Mouse (Mus musculus): ENCODE data around the gene Spata2l. TPM values are rescaled to one million over a fixed set of nuclear protein-coding genes. Genes with fewer than 3 reads are reported as not detected.

Gene Spata2l
- 5.7 and 12.5 TPM in 2 replicates for polyA plus RNA-seq (2012; rRNA removed; ENCODE audit: low replicate concordance)

DNA sequence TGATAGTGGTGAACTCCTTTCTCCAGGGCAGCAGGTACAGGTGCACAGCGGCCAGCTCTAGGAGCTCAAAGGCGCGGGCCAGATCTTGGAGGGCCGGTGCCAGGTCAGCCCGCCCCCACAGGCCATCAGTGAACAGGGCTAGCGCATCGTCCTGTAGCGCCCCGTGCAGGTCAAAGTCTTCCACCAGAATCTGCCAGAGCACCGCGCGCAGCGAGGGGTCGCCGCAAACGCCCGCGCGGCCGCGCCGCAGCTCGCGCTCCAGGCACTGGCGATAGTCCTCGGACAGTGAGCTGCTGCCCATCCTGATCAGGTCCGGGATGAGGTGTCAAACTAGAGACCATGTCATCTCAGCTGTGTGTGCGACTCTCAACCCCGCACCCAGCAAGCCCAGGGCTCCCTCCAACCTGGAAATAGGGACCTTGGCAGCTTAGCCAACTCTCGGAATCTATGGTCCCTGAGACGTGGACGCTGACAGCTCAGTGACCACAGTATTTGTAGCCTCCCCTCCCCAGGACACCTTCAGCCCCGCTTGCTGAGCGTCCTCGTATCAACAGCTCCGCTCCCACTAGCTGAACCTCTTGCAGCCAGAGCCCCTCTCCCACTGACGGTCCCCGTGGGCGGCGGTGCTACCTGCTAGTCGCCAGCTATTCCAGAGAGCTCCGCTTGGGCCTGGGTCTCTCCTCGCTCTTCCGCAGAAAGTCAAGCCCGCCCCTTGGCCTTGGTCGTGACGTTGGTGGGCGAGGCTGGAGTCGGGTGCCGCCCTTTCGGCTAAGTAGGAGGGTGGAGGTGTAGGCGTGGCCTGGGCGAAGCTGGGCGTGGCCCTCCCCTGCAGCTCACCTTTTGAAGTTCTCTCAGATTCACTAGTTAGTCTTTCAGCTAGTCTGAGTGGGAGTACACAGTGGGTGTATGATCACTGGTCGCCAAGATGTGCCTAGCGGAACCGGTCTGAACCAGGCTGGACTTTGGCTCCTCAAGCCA lies at the start of gene Spata2l:
TSS of gene Spata2l (minus strand) at position 714 of the 978 bp plus-strand sequence.

DNA sequence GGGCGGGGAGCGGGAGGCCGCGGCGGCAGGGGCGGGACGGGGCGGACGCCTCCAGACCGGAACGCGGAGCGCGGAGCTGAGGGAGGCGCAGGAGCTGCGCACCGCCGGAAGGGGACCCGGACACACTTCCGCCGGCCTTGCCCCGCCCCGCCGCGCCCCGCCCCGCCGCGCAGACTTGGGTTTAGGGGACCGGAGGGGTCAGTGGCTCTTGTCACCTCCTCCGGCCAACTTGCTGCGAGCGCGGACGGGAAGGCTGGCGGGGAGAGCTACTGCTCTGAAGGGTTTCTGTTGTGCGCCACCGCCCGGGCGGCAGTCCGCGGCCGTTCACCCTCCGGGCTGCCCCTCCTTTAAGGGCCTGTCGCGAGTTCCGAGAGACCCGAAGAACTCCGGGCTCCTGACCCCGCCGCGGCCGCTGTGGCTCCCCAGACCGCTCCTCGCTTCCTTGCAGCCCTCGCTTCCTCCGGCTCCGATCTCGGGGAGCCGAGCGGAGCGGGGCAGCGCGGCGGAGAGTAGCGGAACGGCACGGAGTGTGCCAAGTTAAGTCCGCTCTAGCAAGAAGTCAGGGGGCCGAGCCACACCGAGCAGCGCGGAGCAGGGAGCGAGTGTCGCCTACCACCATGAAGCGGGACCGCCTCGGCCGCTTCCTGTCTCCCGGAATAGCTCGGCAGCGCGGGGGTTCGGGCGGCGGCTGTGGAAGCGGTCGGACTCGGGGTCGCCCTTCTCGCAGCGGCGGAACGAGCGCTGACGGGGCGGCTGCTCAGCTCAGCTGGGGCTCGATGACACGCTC lies 18.3 kb upstream of the Spata2l start, which contains the start of the genes Zfp276 and Vps9d1:
TSS of gene Zfp276 (plus strand) at position 97 of the 787 bp plus-strand sequence.
TSS of gene Vps9d1 (minus strand) at position 250 of the 787 bp plus-strand sequence.

DNA sequence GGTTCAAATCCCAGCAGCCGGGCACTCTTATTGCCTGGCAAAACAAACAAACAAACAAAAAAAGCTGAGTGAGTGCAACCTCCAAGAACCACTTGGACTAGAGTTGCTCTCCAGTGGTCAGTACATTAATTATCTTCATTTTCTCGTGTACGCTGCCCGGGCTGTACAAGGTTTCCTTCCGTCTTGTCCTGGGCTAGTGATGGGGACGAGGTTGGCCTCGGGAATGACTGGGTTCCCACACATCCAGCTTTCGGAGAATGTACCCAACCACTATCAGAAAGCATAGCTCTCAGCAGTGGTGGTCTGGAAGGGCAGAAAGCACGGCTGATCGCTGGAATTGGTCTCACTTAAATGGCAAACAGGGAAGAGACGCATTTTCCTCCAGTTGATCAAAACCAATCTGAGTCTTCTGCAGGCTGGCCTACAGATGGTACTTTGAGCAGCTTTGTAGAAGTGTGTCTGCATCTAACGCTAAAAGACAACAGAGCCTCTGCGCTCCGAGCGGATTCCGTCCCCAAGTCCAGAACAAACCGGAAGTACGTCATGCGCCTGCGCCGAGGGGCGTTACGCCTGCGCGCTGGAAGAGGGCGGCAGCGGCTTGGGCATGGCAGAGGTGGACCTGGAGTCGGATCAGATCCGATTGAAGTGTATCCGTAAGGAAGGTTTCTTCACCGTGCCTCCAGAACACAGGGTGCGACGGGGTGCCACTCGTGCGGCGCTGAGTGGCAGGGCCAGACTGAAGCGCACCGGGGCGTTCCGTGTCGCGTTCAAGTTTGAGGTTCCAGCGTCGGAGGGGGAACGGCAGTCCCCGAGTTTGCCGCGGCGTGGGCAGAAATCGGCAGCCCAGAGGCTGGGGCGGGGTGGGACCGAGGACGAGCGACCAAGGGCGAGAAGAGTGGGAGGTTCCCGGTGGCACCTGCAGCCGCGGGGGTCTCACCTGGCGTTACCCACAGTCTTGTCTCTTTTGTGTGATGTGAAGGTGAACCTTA lies 11.5 kb downstream of the Spata2l start, which contains the start of gene Cdk10:
TSS of gene Cdk10 (plus strand) at position 565 of the 989 bp plus-strand sequence.

DNA sequence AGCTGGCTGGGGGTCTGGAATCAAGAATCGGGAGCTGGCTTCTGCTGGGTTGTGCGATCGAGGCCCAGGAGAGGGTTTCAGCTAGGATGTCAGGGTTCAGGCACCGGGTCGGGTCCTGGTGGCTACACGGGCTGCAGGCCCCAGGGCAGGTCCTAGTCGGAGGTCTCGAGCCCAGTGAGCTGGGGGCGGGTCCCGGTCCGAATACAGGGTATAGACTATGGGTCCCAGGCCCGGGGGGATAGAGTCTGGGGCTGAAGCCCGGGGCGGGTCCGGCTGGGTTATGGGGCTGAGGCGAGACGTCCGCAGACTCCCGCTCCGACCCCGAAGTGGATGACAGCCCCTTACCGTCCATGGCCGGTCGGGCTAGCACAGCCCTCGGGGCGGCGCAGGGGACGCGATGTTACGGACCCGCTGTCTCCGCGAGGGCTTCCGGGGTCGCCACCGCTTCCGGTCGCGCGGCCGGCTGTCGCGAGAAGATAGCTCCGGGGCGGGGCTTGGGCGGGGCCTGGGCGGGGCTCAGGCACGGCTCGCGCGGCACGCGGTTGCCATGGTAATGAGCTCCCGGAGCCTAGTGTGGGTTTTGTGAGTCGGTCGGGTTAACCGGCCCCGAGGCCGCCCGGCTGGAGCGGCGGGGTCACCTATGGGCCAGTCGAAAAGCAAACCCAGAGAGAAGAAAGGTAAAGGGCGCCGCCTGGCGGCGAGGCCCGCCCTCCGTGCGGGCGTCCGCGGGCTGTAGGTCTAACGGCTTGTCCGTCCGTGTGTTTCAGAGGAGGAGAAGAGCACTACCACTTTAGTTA lies 23.5 kb downstream of the Spata2l start, which contains the start of the genes Chmp1a and Spata33:
TSS of gene Chmp1a (minus strand) at position 443 of the 797 bp plus-strand sequence.
TSS of gene Spata33 (plus strand) at position 512 of the 797 bp plus-strand sequence.

DNA sequence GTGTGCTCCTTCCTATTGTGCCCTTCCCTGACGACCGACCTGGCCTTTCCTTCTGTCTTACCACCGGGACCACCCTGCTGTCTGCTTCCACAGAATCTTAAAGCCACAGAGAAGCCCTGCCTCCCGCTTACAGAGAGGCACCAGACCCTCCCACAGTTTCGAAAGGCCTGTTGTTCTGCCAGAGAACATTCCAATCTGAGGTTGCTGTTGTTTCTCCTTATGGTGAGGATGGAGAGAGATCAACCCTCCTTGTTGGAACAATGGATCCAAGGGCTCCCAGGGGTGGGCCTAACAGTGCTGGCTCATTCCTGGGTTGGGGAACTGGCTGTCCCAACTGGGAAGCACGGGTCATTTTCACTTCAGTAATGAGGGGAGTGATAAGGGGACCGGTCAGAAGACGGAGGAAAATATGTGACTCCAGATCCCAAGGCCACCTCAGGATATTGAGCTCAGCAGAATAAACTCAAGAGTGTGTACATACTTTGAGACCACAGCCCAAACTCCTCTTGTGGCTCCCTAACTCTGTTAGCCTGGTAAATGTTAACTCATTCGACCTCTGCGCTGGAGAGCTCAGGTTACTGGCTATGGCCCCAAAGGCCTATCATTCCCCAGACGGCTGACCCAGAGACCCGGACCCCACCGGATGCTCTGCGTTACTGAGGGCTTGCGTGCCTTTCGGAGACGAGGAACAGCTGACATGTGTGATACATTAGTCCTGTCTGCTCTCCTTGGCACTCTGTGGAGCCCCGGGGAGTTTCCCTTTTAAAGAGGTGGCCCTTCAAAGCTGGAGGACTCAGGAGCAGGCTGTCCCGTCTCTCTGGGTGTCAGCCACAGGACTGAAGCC lies 50.2 kb downstream of the Spata2l start, which contains the start of gene Dpep1:
TSS of gene Dpep1 (plus strand) at position 677 of the 844 bp plus-strand sequence.

Other genes starting within 250 kb of the Spata2l start
- 45.0 and 70.2 TPM in 2 replicates for gene Ankrd11, start 194.0 kb downstream of the Spata2l start, polyA plus RNA-seq (2012; rRNA removed; ENCODE audit: low replicate concordance)
- 78.2 and 103 TPM in 2 replicates for gene Spg7, start 173.3 kb downstream of the Spata2l start, polyA plus RNA-seq (2012; rRNA removed; ENCODE audit: low replicate concordance)
- 900 and 3,044 TPM in 2 replicates for gene Rpl13, start 133.9 kb downstream of the Spata2l start, polyA plus RNA-seq (2012; rRNA removed; ENCODE audit: low replicate concordance)
- 3.5 and 7.6 TPM in 2 replicates for gene Cpne7, start 118.9 kb downstream of the Spata2l start, polyA plus RNA-seq (2012; rRNA removed; ENCODE audit: low replicate concordance)
- 18.3 and 25.6 TPM in 2 replicates for gene Sult5a1, start 77.9 kb downstream of the Spata2l start, polyA plus RNA-seq (2012; rRNA removed; ENCODE audit: low replicate concordance)
- gene Dpep1, start 50.0 kb downstream of the Spata2l start, polyA plus RNA-seq (2012; rRNA removed; ENCODE audit: low replicate concordance) = 46.8 and 160 TPM in 2 replicates
- 122 and 130 TPM in 2 replicates for gene Chmp1a, start 23.5 kb downstream of the Spata2l start, polyA plus RNA-seq (2012; rRNA removed; ENCODE audit: low replicate concordance)
- 2.5 and 3.2 TPM in 2 replicates for gene Spata33, start 23.4 kb downstream of the Spata2l start, polyA plus RNA-seq (2012; rRNA removed; ENCODE audit: low replicate concordance)
- 67.9 and 79.8 TPM in 2 replicates for gene Cdk10, start 11.4 kb downstream of the Spata2l start, polyA plus RNA-seq (2012; rRNA removed; ENCODE audit: low replicate concordance)
- gene Zfp276, start 18.0 kb upstream of the Spata2l start, polyA plus RNA-seq (2012; rRNA removed; ENCODE audit: low replicate concordance) = 29.0 and 39.9 TPM in 2 replicates
- 50.6 and 80.0 TPM in 2 replicates for gene Vps9d1, start 18.1 kb upstream of the Spata2l start, polyA plus RNA-seq (2012; rRNA removed; ENCODE audit: low replicate concordance)
- 4.5 and 29.1 TPM in 2 replicates for gene Fanca, start 82.3 kb upstream of the Spata2l start, polyA plus RNA-seq (2012; rRNA removed; ENCODE audit: low replicate concordance)
- 0.46 and 3.7 TPM in 2 replicates for gene Spire2, start 96.5 kb upstream of the Spata2l start, polyA plus RNA-seq (2012; rRNA removed; ENCODE audit: low replicate concordance)
- gene Tcf25, start 137.5 kb upstream of the Spata2l start, polyA plus RNA-seq (2012; rRNA removed; ENCODE audit: low replicate concordance) = 221 and 244 TPM in 2 replicates
- gene Mc1r, start 170.9 kb upstream of the Spata2l start, polyA plus RNA-seq (2012; rRNA removed; ENCODE audit: low replicate concordance) = not detected in 2 replicates
- gene Tubb3, start 175.2 kb upstream of the Spata2l start, polyA plus RNA-seq (2012; rRNA removed; ENCODE audit: low replicate concordance) = 0.93 and 1.2 TPM in 2 replicates
- 37.6 and 47.4 TPM in 2 replicates for gene Def8, start 187.3 kb upstream of the Spata2l start, polyA plus RNA-seq (2012; rRNA removed; ENCODE audit: low replicate concordance)
- 27.1 and 38.6 TPM in 2 replicates for gene Afg3l1, start 241.7 kb upstream of the Spata2l start, polyA plus RNA-seq (2012; rRNA removed; ENCODE audit: low replicate concordance)

Measured in subcutaneous adipose tissue, adult 2 months (tissue).